Mouse (Mus musculus) heart, adult 2 months (tissue): Measurements from ENCODE around the gene Rtcb.

Experiments used
- CTCF ChIP-seq: fragments of 200-600 bp; IDR thresholded peaks from 2 replicates; pipeline ENCODE4 v1.8.1; 2022; ENCODE audit warnings: antibody characterized with exemption, mild to moderate bottlenecking, moderate library complexity
- EP300 ChIP-seq: fragments of 200-500 bp; IDR thresholded peaks from 2 replicates; pipeline ENCODE4 v1.6.1; 2011; ENCODE audit warnings: low read depth, low read length, control low read depth; ENCODE audit not compliant: insufficient read depth
- POLR2A ChIP-seq: fragments of 200-500 bp; IDR thresholded peaks from 2 replicates; pipeline ENCODE4 v1.6.1; 2011; ENCODE audit warnings: mild to moderate bottlenecking, low read depth, low read length, control low read depth; ENCODE audit not compliant: insufficient read depth

DNA sequence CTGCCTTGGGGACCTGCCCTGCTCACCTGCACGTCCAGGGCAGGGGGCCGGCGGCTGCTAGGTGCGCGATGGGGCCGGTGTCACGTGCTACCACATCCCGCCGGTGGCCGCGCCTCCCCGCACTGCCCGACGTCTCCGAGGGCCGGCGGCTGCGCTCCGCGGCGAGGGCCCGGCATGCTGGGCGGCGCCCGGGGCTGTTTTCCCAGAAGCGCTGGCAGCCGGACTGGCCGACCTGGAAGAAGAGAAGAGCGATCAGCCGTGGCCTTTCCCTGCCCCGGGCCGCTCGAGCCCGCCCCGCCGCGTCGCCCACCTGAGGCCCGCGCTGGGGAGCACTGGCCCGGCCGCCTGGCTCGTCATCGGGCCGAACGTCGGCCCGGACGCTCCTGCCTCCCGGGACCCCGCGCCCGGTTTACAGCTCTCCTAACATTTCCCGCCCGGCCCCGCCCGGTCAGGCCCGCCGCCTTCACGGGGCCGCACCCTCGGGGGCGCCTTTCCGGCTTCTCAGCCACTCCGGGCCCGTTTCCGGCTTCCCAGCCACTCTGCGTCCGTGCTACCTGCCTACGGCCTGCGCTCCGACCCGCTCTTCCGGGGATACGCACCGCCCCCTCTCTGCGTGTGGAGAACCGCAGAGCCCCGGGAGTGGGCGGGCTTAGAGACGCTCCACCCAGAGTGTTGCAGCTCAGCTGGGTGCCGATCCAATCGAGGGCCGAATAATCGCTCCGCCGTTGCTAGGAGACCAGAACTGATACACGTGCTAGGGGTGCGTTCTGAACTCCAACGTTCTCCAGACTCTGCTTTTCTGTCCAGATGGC is 40.9 kb downstream of the Rtcb start, which contains the start of gene Prdm4:
- peak; percentile 65 for TF ChIP-seq CTCF
- TF ChIP-seq POLR2A = no peak
- TF ChIP-seq EP300 = peak; percentile 71; the same call in 1 of the 2 replicates
